Mouse (Mus musculus): Measurements from ENCODE around the gene Amy2a3. TPM values are rescaled to one million over a fixed set of nuclear protein-coding genes. Genes with fewer than 3 reads are reported as not detected.

The Amy2a3 gene
- polyA plus RNA-seq (2017; shearing (Covaris generic)) = not detected

GRCm38 (mm10) chr3:113323952-113324351 is at the start of gene Amy2a3:
Gene Amy2a3 (minus strand): TSS chr3:113324052.

GRCm38 (mm10) chr3:113356558-113356957 is 32.7 kb upstream of the Amy2a3 start, which contains the start of gene Amy2a2:
Gene Amy2a2 (minus strand): TSS chr3:113356658.

GRCm38 (mm10) chr3:113291349-113291748 is 32.5 kb downstream of the Amy2a3 start, which contains the start of gene Amy2a4:
Gene Amy2a4 (minus strand): TSS chr3:113291449.

Other genes starting within 250 kb of the Amy2a3 start
- gene Amy2a5, start 65.2 kb downstream of the Amy2a3 start, polyA plus RNA-seq (2017; shearing (Covaris generic)) = not detected
- not detected for gene Amy2a4, start 32.6 kb downstream of the Amy2a3 start, polyA plus RNA-seq (2017; shearing (Covaris generic))
- not detected for gene Amy2a2, start 32.6 kb upstream of the Amy2a3 start, polyA plus RNA-seq (2017; shearing (Covaris generic))
- gene Amy2a1, start 208.4 kb upstream of the Amy2a3 start, polyA plus RNA-seq (2017; shearing (Covaris generic)) = not detected

Measured in activated CD4-positive, CD25-positive, alpha-beta regulatory T cell, adult 9 weeks (primary cell).